Mouse (Mus musculus) cerebellum, adult 9-11 months (tissue): ENCODE results near the gene Svs1.
"Not testable (repeated sequence)": the region's sequence is repeated elsewhere in the genome, so short reads cannot be mapped to it uniquely, and the experiment has no call there.

Experiments
- DNase-seq: peaks from one replicate; pipeline ENCODE4 v3.0.0; 2022

Gene Svs1

GRCm38 (mm10) chr6:48986444-48986990 is at the start of gene Svs1:
TSS of gene Svs1 (plus strand) at chr6:48986861.
- no peak for DNase-seq

- DNase-seq, result no peak
Measured at GRCm38 (mm10) chr6:48949596-48949995, 37.1 kb upstream of the Svs1 start.

- DNase-seq, result no peak
Measured at GRCm38 (mm10) chr6:48950676-48951075, 36.0 kb upstream of the Svs1 start.

- no peak for DNase-seq
Measured at GRCm38 (mm10) chr6:48951630-48952029, 35.0 kb upstream of the Svs1 start.

- DNase-seq, result no peak
Measured at GRCm38 (mm10) chr6:48953220-48953619, 33.4 kb upstream of the Svs1 start.

- DNase-seq, result no peak
Measured at GRCm38 (mm10) chr6:48954211-48954610, 32.5 kb upstream of the Svs1 start.

GRCm38 (mm10) chr6:48954946-48955345 is 31.7 kb upstream of the Svs1 start:
- no peak for DNase-seq

- DNase-seq, result no peak
Measured at GRCm38 (mm10) chr6:48956785-48957184, 29.9 kb upstream of the Svs1 start.

- DNase-seq, result no peak
Measured at GRCm38 (mm10) chr6:48958053-48958452, 28.6 kb upstream of the Svs1 start.

GRCm38 (mm10) chr6:48959151-48959550 is 27.5 kb upstream of the Svs1 start:
- not testable (repeated sequence) for DNase-seq

GRCm38 (mm10) chr6:48966696-48967095 is 20.0 kb upstream of the Svs1 start:
- DNase-seq, result not testable (repeated sequence)

- DNase-seq, result no peak
Measured at GRCm38 (mm10) chr6:48967868-48968267, 18.8 kb upstream of the Svs1 start.

- no peak for DNase-seq
Measured at GRCm38 (mm10) chr6:48974663-48975062, 12.0 kb upstream of the Svs1 start, which contains the start of gene Doxl2. TSS of gene Doxl2 (plus strand) at chr6:48974963.

- DNase-seq, result no peak
Measured at GRCm38 (mm10) chr6:48979616-48980015, 7.0 kb upstream of the Svs1 start.

GRCm38 (mm10) chr6:48982305-48982704 is 4.4 kb upstream of the Svs1 start:
- DNase-seq, result no peak

GRCm38 (mm10) chr6:48989971-48990370 is 3.3 kb downstream of the Svs1 start:
- no peak for DNase-seq

GRCm38 (mm10) chr6:48991991-48992390 is 5.3 kb downstream of the Svs1 start:
- DNase-seq, result no peak

- no peak for DNase-seq
Measured at GRCm38 (mm10) chr6:48998186-48998585, 11.5 kb downstream of the Svs1 start.

- DNase-seq, result no peak
Measured at GRCm38 (mm10) chr6:48998796-48999195, 12.1 kb downstream of the Svs1 start.

- DNase-seq, result no peak
Measured at GRCm38 (mm10) chr6:49003381-49003780, 16.7 kb downstream of the Svs1 start.

GRCm38 (mm10) chr6:49007981-49008380 is 21.3 kb downstream of the Svs1 start:
- DNase-seq, result peak; percentile 32

GRCm38 (mm10) chr6:49008420-49009160 is 21.9 kb downstream of the Svs1 start:
- no peak for DNase-seq

GRCm38 (mm10) chr6:49009161-49009555 is 22.5 kb downstream of the Svs1 start:
- no peak for DNase-seq

GRCm38 (mm10) chr6:49009665-49010064 is 23.0 kb downstream of the Svs1 start:
- DNase-seq, result no peak

GRCm38 (mm10) chr6:49011191-49011590 is 24.5 kb downstream of the Svs1 start:
- no peak for DNase-seq
